Mouse (Mus musculus) CD8-positive naive resting alpha-beta T cell, adult 2 months (primary cell): Measurements from ENCODE around the gene Pank1.

Source experiments
- DNase-seq, 2 experiments: peaks; one replicate each; pipeline ENCODE4 v3.0.0; 2022; ENCODE audit warnings: low read depth in 2 of 2, low spot score in 2 of 2

The Pank1 gene

GRCm38 (mm10) chr19:34827444-34827843, 51.8 kb downstream of the Pank1 start:
- no peak for DNase-seq

GRCm38 (mm10) chr19:34825946-34826655, 53.2 kb downstream of the Pank1 start:
- DNase-seq: peak; percentile 8 to 18

- DNase-seq: no peak
Observed at GRCm38 (mm10) chr19:34819577-34820170, 59.6 kb downstream of the Pank1 start.

GRCm38 (mm10) chr19:34815371-34815770, 63.9 kb downstream of the Pank1 start:
- no peak for DNase-seq

GRCm38 (mm10) chr19:34814696-34815095, 64.6 kb downstream of the Pank1 start:
- no peak for DNase-seq

- DNase-seq: no peak
Observed at GRCm38 (mm10) chr19:34813961-34814360, 65.3 kb downstream of the Pank1 start.

- DNase-seq: no peak
Observed at GRCm38 (mm10) chr19:34813533-34813932, 65.7 kb downstream of the Pank1 start.

GRCm38 (mm10) chr19:34812711-34813110, 66.5 kb downstream of the Pank1 start:
- no peak for DNase-seq

GRCm38 (mm10) chr19:34807173-34807572, 72.1 kb downstream of the Pank1 start:
- no peak for DNase-seq

- no peak for DNase-seq
Observed at GRCm38 (mm10) chr19:34805071-34805470, 74.2 kb downstream of the Pank1 start.

- no peak for DNase-seq
Observed at GRCm38 (mm10) chr19:34804531-34804930, 74.7 kb downstream of the Pank1 start.

- DNase-seq: no peak
Observed at GRCm38 (mm10) chr19:34803396-34803795, 75.9 kb downstream of the Pank1 start.

- no peak for DNase-seq
Observed at GRCm38 (mm10) chr19:34799644-34800267, 79.5 kb downstream of the Pank1 start.

- no peak for DNase-seq
Observed at GRCm38 (mm10) chr19:34796396-34796795, 82.9 kb downstream of the Pank1 start.

GRCm38 (mm10) chr19:34782491-34782890, 96.8 kb downstream of the Pank1 start:
- DNase-seq: no peak

GRCm38 (mm10) chr19:34778993-34779392, 100.3 kb downstream of the Pank1 start:
- DNase-seq: no peak

- DNase-seq: no peak
Observed at GRCm38 (mm10) chr19:34778098-34778497, 101.2 kb downstream of the Pank1 start.

- DNase-seq: no peak
Observed at GRCm38 (mm10) chr19:34772775-34773174, 106.5 kb downstream of the Pank1 start.

GRCm38 (mm10) chr19:34770764-34771163, 108.5 kb downstream of the Pank1 start:
- DNase-seq: no peak

- DNase-seq: no peak
Observed at GRCm38 (mm10) chr19:34758754-34759153, 120.5 kb downstream of the Pank1 start.
